Mouse (Mus musculus) liver, postnatal 0 days (tissue): Measurements from ENCODE around the gene Hoxb6. TPM values are rescaled to one million over a fixed set of nuclear protein-coding genes. Genes with fewer than 3 reads are reported as not detected.

Source experiments
- ATAC-seq: fragments of 200-750 bp; cut with Nextera tagmentation; 2 replicates; pipeline ENCODE4 v1.8.0; 2017; ENCODE audit warnings: mild to moderate bottlenecking, moderate library complexity
- DNase-seq: peaks from one replicate; pipeline ENCODE4 v3.0.0-alpha.2; 2016
- H3K27ac ChIP-seq: fragments of 300-500 bp; sonication (generic); 2 replicates; pipeline ENCODE4 v1.5.1; 2014; ENCODE audit warnings: antibody characterized with exemption, moderate library complexity, mild to moderate bottlenecking, low read depth
- H3K27me3 ChIP-seq: fragments of 300-500 bp; sonication (generic); 2 replicates; pipeline ENCODE4 v1.6.1; 2014; ENCODE audit warnings: low read length, control low read depth, mixed read lengths; ENCODE audit not compliant: insufficient read depth
- H3K36me3 ChIP-seq: fragments of 300-500 bp; sonication (generic); replicated peaks from 2 replicates; pipeline ENCODE4 v1.6.1; 2014; ENCODE audit warnings: mild to moderate bottlenecking, control low read depth, low read length, moderate library complexity, mixed read lengths; ENCODE audit not compliant: insufficient read depth
- H3K4me1 ChIP-seq: fragments of 300-500 bp; sonication (generic); 2 replicates; pipeline ENCODE4 v1.6.1; 2014; ENCODE audit warnings: antibody characterized with exemption, mild to moderate bottlenecking, control low read depth; ENCODE audit not compliant: insufficient read depth
- H3K4me2 ChIP-seq: fragments of 300-500 bp; sonication (generic); 2 replicates; pipeline ENCODE4 v1.6.1; 2014; ENCODE audit warnings: low read depth, mild to moderate bottlenecking, low read length, moderate library complexity, mixed read lengths
- H3K4me3 ChIP-seq: fragments of 300-500 bp; sonication (generic); 2 replicates; pipeline ENCODE4 v1.5.1; 2014; ENCODE audit warnings: low read depth, low read length
- H3K9ac ChIP-seq: fragments of 300-500 bp; sonication (generic); replicated peaks from 2 replicates; pipeline ENCODE4 v1.6.1; 2014; ENCODE audit warnings: mild to moderate bottlenecking, moderate library complexity
- H3K9me3 ChIP-seq: fragments of 300-500 bp; sonication (generic); 2 replicates; pipeline ENCODE4 v1.6.1; 2016; ENCODE audit warnings: mild to moderate bottlenecking, control low read depth, low read length, mixed read lengths
- CTCF ChIP-seq: sonication (generic); IDR thresholded peaks from 2 replicates; pipeline ENCODE4 v1.5.1; 2016; ENCODE audit warnings: antibody characterized with exemption, low read depth
- EP300 ChIP-seq: IDR thresholded peaks from 2 replicates; pipeline ENCODE4 v1.6.1; 2016; ENCODE audit warnings: antibody characterized with exemption, low read depth, mild to moderate bottlenecking
- WGBS: fragments of 180-500 bp; shearing (Covaris S2); extraction: QIAGEN DNeasy Blood & Tissue Kit; methylation state at CpG from one replicate; pipeline ENCODE4 v1.1.7; 2014; ENCODE audit not compliant: insufficient replicate concordance; 5-methylcytosine and 5-hydroxymethylcytosine counted together
- polyA plus RNA-seq: library from polyadenylated mRNA; unstranded; fragments of >200 nt; fragmentation: Nextera tagmentation; extraction: Ambion mirVana; gene quantifications from 2 replicates; pipeline ENCODE4 v1.2.1, GENCODE M21; 2015

Gene Hoxb6
- polyA plus RNA-seq, 1 experiment from 2014 or later = not detected

GRCm38 (mm10) chr11:96313806-96314428, 21.6 kb downstream of the Hoxb6 start:
- peak overlapping the region; percentile 50; the same call in 1 of the 2 replicates for H3K4me2 ChIP-seq
- no peak overlapping the region for H3K4me3 ChIP-seq
- H3K27ac ChIP-seq = peak overlapping the region; percentile 64; the same call in 1 of the 2 replicates
- DNase-seq = no peak
- 27% methylated on average over 12 of the region's 12 CpGs for WGBS
- H3K9me3 ChIP-seq = no peaks in the 10 kb centered on the region
- H3K4me1 ChIP-seq = peaks cover 8% of the 10 kb centered on the region
- peaks cover 97% of the 10 kb centered on the region for H3K27me3 ChIP-seq
- no peak overlapping the region for H3K9ac ChIP-seq
- H3K36me3 ChIP-seq = no peaks in the 10 kb centered on the region
- TF ChIP-seq CTCF (no peak), EP300 (no peak)
- ATAC-seq = no peak

GRCm38 (mm10) chr11:96314671-96315343, 22.5 kb downstream of the Hoxb6 start:
- H3K27ac ChIP-seq = peak overlapping the region; percentile 64
- H3K36me3 ChIP-seq = no peaks in the 10 kb centered on the region
- DNase-seq (peak; percentile 32), ATAC-seq (no peak)
- peaks cover 98% of the 10 kb centered on the region for H3K27me3 ChIP-seq
- H3K4me2 ChIP-seq = peak overlapping the region; percentile 50
- H3K9ac ChIP-seq = no peak overlapping the region
- H3K4me1 ChIP-seq = peaks cover 8% of the 10 kb centered on the region
- no peaks in the 10 kb centered on the region for H3K9me3 ChIP-seq
- WGBS = 3% methylated on average over 34 of the region's 34 CpGs
- TF ChIP-seq EP300 (no peak), CTCF (no peak)
- H3K4me3 ChIP-seq = peak overlapping the region; percentile 28

- Histone ChIP-seq H3K4me3 (peak overlapping the region; percentile 28), H3K4me1 (peaks cover 8% of the 10 kb centered on the region)
- ATAC-seq = no peak
These were observed 23.0 kb downstream of the Hoxb6 start for GRCm38 (mm10) chr11:96315344-96315681.

GRCm38 (mm10) chr11:96316696-96317607, 24.7 kb downstream of the Hoxb6 start:
- ATAC-seq (no peak), DNase-seq (no peak)
- Histone ChIP-seq H3K36me3 (no peaks in the 10 kb centered on the region), H3K27ac (no peak overlapping the region), H3K4me1 (peaks cover under 1% of the 10 kb centered on the region; the same call in 1 of the 2 replicates), H3K27me3 (peaks cover 91% of the 10 kb centered on the region), H3K4me2 (no peak overlapping the region), H3K9ac (no peak overlapping the region), H3K4me3 (no peak overlapping the region), H3K9me3 (no peaks in the 10 kb centered on the region)
- WGBS = 36% methylated on average over 18 of the region's 18 CpGs
- no peak for TF ChIP-seq CTCF
- TF ChIP-seq EP300 = no peak

More at GRCm38 (mm10) chr11:96315344-96315681, 23.0 kb downstream of the Hoxb6 start:
- H3K36me3 ChIP-seq = no peaks in the 10 kb centered on the region
- peaks cover 98% of the 10 kb centered on the region for H3K27me3 ChIP-seq
- no peaks in the 10 kb centered on the region for H3K9me3 ChIP-seq
- TF ChIP-seq CTCF (no peak), EP300 (no peak)
- H3K9ac ChIP-seq = no peak overlapping the region
- H3K4me2 ChIP-seq = peak overlapping the region; percentile 50
- no peak overlapping the region; the same call in 1 of the 2 replicates for H3K27ac ChIP-seq
- DNase-seq = no peak
- 28% methylated on average over 5 of the region's 5 CpGs for WGBS

GRCm38 (mm10) chr11:96317608-96318367, 25.5 kb downstream of the Hoxb6 start, which contains the start of gene Hoxb4:
Hoxb4 (plus strand) TSS chr11:96318267.
- Histone ChIP-seq H3K36me3 (no peaks in the 10 kb centered on the region), H3K9ac (peak within 1 kb of the TSS; percentile 54), H3K27me3 (peaks cover 82% of the 10 kb centered on the region), H3K4me1 (no peaks in the 10 kb centered on the region), H3K27ac (peak within 1 kb of the TSS; percentile 68), H3K4me3 (peak within 1 kb of the TSS; percentile 49), H3K9me3 (no peaks in the 10 kb centered on the region), H3K4me2 (peak within 1 kb of the TSS; percentile 69)
- WGBS = 9% methylated on average over 28 of the region's 28 CpGs
- ATAC-seq = no peak
- no peak for TF ChIP-seq EP300
- no peak for TF ChIP-seq CTCF
- peak; percentile 14 for DNase-seq
